Mouse (Mus musculus) frontal cortex, postnatal 25 days (tissue): ENCODE measurements around the gene E4f1.

Experiments used
- DNase-seq, 2 experiments: peaks; one replicate each; pipeline ENCODE4 v3.0.0; 2022; ENCODE audit warnings: low spot score in 2 of 2

E4f1 gene

DNA sequence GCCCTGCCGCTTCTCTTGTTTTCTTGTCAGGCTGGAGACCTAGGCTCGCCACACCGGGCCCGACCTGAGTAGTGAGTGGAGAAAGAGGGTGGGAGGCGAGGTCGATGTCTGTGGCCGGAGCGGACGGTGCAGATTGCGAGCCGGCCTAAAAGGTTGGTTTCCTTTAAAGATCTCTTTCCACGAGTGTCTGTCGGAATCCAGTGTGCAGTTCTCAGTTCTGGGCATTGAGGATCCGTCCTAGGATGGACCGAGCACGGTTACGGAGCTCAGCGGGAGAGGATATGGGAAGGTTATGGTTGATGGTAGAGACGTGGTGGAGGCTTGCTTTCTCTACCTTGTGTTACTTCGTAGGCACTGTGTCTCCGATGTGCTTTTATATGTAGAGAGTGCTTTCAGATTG lies 55.1 kb downstream of the E4f1 start:
- no peak for DNase-seq

DNA sequence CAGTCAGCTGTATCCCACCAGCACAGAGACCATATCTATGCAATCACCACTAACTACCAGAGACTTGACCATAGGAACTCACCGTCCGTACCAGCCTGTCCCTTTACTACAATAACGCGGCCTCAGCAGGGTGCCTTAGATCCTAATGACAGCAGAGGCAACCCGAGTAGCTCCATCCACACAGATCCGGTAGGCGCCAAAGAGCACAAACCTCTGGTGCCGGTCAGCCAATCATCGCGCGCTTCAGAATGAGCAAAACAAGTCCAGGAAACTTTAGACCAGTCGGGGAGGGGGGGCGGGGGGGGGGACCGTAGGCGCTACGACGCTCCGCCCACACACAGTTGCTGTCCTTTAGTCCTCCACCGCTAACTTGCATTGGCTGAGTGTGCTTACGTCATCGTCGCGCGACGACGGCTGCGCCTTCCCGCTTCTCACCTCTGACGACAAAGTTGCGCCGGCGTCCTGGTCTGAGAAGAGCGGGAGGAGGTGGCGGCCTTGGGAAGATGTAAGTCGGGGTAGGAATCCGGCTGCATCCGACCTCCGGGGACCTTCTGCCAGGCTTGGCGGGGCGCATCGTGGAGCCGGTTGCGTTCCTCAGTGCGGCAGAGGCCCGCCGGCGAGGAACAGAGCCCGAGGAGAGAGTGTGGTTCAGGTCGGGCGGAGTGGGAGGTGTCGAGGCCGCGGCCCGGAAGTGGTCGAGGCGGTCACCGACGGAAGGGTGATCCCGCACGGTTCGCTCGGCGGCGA lies 55.7 kb downstream of the E4f1 start, which contains the start of gene Rnps1:
Rnps1 (plus strand) TSS at position 336 of the 747 bp plus-strand sequence.
- DNase-seq, result peak; percentile 79 to 86

DNA sequence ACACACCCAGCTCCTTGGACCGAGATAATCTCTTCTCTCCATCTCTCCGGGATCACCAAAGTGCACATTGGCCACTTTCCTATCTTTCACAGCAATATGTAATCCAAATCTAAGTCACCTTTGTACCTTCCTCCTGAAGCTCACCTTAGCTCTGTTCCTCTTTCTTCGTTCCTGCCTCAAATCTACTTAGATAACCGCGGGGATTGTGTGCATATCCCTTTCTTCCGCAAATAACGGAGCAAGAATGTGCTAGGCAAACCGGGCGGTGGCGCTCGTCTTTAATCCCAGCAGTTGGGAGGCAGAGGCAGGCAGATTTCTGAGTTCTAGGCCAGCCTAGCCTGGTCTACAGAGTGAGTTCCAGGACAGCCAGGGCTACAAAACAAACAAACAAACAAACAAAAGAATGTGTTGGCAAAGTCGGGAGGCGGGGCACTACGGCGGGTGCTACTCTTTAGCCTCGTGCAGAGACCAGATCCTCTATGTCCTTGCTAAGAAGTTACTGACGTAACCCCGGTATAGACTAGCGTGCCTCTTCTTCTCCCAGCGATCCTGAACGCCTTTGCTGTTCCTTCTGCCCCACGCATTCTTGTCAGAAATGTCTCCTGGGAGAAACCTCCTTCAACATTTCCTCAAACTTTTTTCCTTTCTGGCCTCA lies 56.4 kb downstream of the E4f1 start:
- no peak for DNase-seq

DNA sequence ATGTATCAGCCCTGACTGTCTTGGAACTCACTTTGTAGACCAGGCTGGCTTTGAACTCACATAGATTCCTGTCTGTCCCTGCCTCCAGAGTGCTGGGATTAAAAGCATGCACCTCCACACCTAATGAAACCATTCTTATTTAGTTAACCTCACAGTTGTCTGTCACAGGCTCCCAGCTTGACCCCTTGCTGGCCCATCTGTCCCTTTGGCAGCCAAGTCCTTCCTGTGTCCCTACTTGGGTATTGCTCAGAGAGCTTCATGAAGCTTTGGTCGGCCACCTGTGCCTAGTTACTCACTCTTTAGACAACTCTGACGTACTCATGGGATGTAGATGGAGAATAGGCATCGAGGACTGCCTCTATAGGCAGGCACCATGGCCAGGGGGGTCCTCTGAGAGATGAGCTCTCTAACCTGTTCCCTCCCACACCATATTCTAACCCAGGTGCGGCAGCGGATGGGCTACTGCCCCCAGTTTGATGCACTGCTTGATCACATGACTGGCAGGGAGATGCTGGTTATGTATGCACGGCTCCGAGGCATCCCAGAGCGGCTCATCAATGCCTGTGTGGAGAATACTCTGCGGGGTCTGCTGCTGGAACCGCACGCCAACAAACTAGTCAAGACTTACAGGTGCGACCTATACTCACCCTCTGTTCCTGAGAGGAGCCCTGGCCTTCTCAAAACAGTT lies 62.9 kb downstream of the E4f1 start:
- no peak for DNase-seq

DNA sequence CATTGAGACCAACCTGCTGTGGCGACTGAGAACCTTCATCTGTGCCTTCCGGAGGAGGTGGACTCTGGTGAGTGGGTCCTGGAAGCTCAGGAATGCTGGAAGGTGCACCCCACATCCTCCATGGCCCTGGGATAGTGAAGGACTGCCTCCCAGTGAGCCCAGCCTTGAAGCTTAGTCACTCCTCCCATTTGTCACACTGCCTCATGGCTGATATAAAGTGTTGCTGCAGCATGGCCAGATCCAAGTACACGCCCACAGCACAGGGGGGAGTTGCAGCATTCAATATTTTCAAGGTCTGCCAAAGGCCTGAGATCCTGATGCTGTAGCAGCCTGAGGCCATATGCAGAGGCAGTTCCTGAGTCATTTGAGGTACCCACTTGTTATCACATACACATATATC lies 67.7 kb downstream of the E4f1 start:
- no peak for DNase-seq

DNA sequence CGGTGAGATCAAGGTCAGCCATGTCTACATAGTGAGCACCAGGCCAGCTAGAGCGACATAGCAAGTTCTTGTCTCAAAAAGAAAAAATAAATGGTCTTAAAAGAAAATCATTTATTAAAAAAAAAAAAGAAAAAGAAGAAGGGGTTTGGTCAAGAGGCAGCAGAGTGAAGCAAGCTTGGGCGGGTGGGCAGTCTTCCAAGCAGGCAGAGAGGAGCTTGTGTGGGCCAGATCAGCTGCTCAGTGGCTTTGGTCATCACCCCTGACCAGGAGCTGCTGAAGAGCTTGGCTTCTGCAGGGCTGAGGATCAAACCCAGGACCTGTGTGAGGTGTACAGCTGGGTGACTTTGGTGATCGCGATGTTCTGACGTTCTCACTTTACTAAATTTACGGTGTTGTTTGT lies 75.7 kb downstream of the E4f1 start:
- DNase-seq, result no peak
